Mouse (Mus musculus) intestine, postnatal 0 days (tissue): Measurements from ENCODE around the gene BC055324. TPM values are rescaled to one million over a fixed set of nuclear protein-coding genes. Genes with fewer than 3 reads are reported as not detected.
"Not testable (repeated sequence)": the region's sequence is repeated elsewhere in the genome, so short reads cannot be mapped to it uniquely, and the experiment has no call there.

ENCODE experiments used
- ATAC-seq: fragments of 200-750 bp; cut with Nextera tagmentation; 2 replicates; pipeline ENCODE4 v1.8.0; 2017; ENCODE audit warnings: mild to moderate bottlenecking, moderate TSS enrichment, moderate library complexity
- H3K27ac ChIP-seq: fragments of 300-500 bp; sonication (generic); 2 replicates; pipeline ENCODE4 v1.5.1; 2014; ENCODE audit warnings: mild to moderate bottlenecking, low read depth, low read length, moderate library complexity
- H3K27me3 ChIP-seq: fragments of 300-500 bp; sonication (generic); replicated peaks from 2 replicates; pipeline ENCODE4 v1.6.1; 2014; ENCODE audit warnings: low read length, mixed read lengths; ENCODE audit not compliant: control insufficient read depth, insufficient read depth
- H3K36me3 ChIP-seq: fragments of 300-500 bp; sonication (generic); 2 replicates; pipeline ENCODE4 v1.6.1; 2014; ENCODE audit warnings: mild to moderate bottlenecking, moderate library complexity; ENCODE audit not compliant: control insufficient read depth, insufficient read depth
- H3K4me1 ChIP-seq: fragments of 300-500 bp; sonication (generic); replicated peaks from 2 replicates; pipeline ENCODE4 v1.6.1; 2014; ENCODE audit warnings: antibody characterized with exemption, low read length, mixed read lengths; ENCODE audit not compliant: control insufficient read depth, insufficient read depth
- H3K4me2 ChIP-seq: fragments of 300-500 bp; sonication (generic); replicated peaks from 2 replicates; pipeline ENCODE4 v1.6.1; 2014; ENCODE audit warnings: low read depth, mild to moderate bottlenecking, moderate library complexity
- H3K4me3 ChIP-seq: fragments of 300-500 bp; sonication (generic); 2 replicates; pipeline ENCODE4 v1.5.1; 2014; ENCODE audit warnings: low read depth, low read length
- H3K9ac ChIP-seq: fragments of 300-500 bp; sonication (generic); 2 replicates; pipeline ENCODE4 v1.6.1; 2014; ENCODE audit warnings: mild to moderate bottlenecking, low read depth, low read length
- H3K9me3 ChIP-seq: fragments of 300-500 bp; sonication (generic); 2 replicates; pipeline ENCODE4 v1.6.1; 2016; ENCODE audit warnings: mixed run types; ENCODE audit not compliant: control insufficient read depth
- CTCF ChIP-seq: sonication (generic); IDR thresholded peaks from 2 replicates; pipeline ENCODE4 v1.5.1; 2016; ENCODE audit warnings: low read depth, mild to moderate bottlenecking, control low read depth, antibody characterized with exemption, moderate library complexity
- WGBS: fragments of 180-500 bp; shearing (Covaris S2); extraction: QIAGEN DNeasy Blood & Tissue Kit; methylation state at CpG from one replicate; pipeline ENCODE4 v1.1.7; 2014; 5-methylcytosine and 5-hydroxymethylcytosine counted together
- polyA plus RNA-seq: library from polyadenylated mRNA; unstranded; fragments of >200 nt; fragmentation: Nextera tagmentation; extraction: Ambion mirVana; gene quantifications from 2 replicates; pipeline ENCODE4 v1.2.1, GENCODE M21; 2015

The BC055324 gene
- 3.2 and 3.9 TPM in 2 replicates for polyA plus RNA-seq

GRCm38 (mm10) chr1:163994721-163995608 is at the start of gene BC055324, which contains the start of gene Mettl18:
Gene BC055324, minus strand, starts transcription at chr1:163994796.
Gene Mettl18, plus strand, starts transcription at chr1:163994889.
- Histone ChIP-seq H3K4me2 (peak within 1 kb of the TSS; percentile 86), H3K27me3 (no peaks in the 10 kb centered on the region), H3K9me3 (no peaks in the 10 kb centered on the region), H3K27ac (peak within 1 kb of the TSS; percentile 47; the same call in 1 of the 2 replicates), H3K9ac (peak within 1 kb of the TSS; percentile 59), H3K4me1 (no peaks in the 10 kb centered on the region), H3K36me3 (no peaks in the 10 kb centered on the region), H3K4me3 (peak within 1 kb of the TSS; percentile 72)
- TF ChIP-seq CTCF = peak; percentile 66
- 2% methylated on average over 43 of the region's 43 CpGs for WGBS
- peak; percentile 97 for ATAC-seq

GRCm38 (mm10) chr1:164043549-164043948 is 49.0 kb upstream of the BC055324 start:
- Histone ChIP-seq H3K4me1 (no peaks in the 10 kb centered on the region), H3K27me3 (no peaks in the 10 kb centered on the region), H3K9me3 (no peaks in the 10 kb centered on the region), H3K9ac (no peak overlapping the region), H3K4me3 (no peak overlapping the region), H3K27ac (no peak overlapping the region), H3K4me2 (no peak overlapping the region), H3K36me3 (no peaks in the 10 kb centered on the region)
- WGBS = 61% methylated on average over 3 of the region's 3 CpGs
- no peak for ATAC-seq
- TF ChIP-seq CTCF = no peak

- 75% methylated on average over 10 of the region's 10 CpGs for WGBS
- Histone ChIP-seq H3K4me2 (no peak overlapping the region), H3K4me1 (no peaks in the 10 kb centered on the region), H3K4me3 (no peak overlapping the region), H3K9ac (no peak overlapping the region), H3K27me3 (no peaks in the 10 kb centered on the region), H3K36me3 (no peaks in the 10 kb centered on the region), H3K9me3 (no peaks in the 10 kb centered on the region), H3K27ac (no peak overlapping the region)
- TF ChIP-seq CTCF = no peak
- ATAC-seq = no peak
Measured at GRCm38 (mm10) chr1:164040385-164041135, 46.0 kb upstream of the BC055324 start.

GRCm38 (mm10) chr1:164027416-164027815 is 32.8 kb upstream of the BC055324 start:
- ATAC-seq = no peak
- no peak; the same call in 1 of the 2 replicates for TF ChIP-seq CTCF
- Histone ChIP-seq H3K9me3 (no peaks in the 10 kb centered on the region), H3K4me3 (no peak overlapping the region), H3K27me3 (no peaks in the 10 kb centered on the region), H3K27ac (no peak overlapping the region), H3K9ac (no peak overlapping the region), H3K36me3 (no peaks in the 10 kb centered on the region), H3K4me2 (no peak overlapping the region), H3K4me1 (no peaks in the 10 kb centered on the region)
- 62% methylated on average over 5 of the region's 5 CpGs for WGBS

- Histone ChIP-seq H3K9me3 (no peaks in the 10 kb centered on the region), H3K27ac (no peak overlapping the region), H3K27me3 (no peaks in the 10 kb centered on the region), H3K36me3 (no peaks in the 10 kb centered on the region), H3K4me1 (no peaks in the 10 kb centered on the region), H3K4me3 (no peak overlapping the region), H3K4me2 (no peak overlapping the region), H3K9ac (no peak overlapping the region)
- TF ChIP-seq CTCF = no peak
- no peak for ATAC-seq
- 79% methylated on average over 4 of the region's 4 CpGs for WGBS
Measured at GRCm38 (mm10) chr1:164025685-164026084, 31.1 kb upstream of the BC055324 start.

GRCm38 (mm10) chr1:164022106-164022505 is 27.5 kb upstream of the BC055324 start:
- not testable (repeated sequence) for ATAC-seq, H3K36me3 ChIP-seq

GRCm38 (mm10) chr1:164020746-164021145 is 26.1 kb upstream of the BC055324 start:
- H3K4me1 ChIP-seq, H3K27me3 ChIP-seq, H3K4me2 ChIP-seq, H3K36me3 ChIP-seq, H3K9me3 ChIP-seq, H3K9ac ChIP-seq, H3K4me3 ChIP-seq, ATAC-seq, H3K27ac ChIP-seq: not testable (repeated sequence)
- WGBS = 83% methylated on average over 3 of the region's 3 CpGs

More at GRCm38 (mm10) chr1:164022106-164022505, 27.5 kb upstream of the BC055324 start:
- WGBS = 80% methylated on average over 5 of the region's 5 CpGs
- H3K27ac ChIP-seq, H3K4me3 ChIP-seq, H3K27me3 ChIP-seq, H3K4me2 ChIP-seq, H3K9ac ChIP-seq, H3K9me3 ChIP-seq, H3K4me1 ChIP-seq: not testable (repeated sequence)
